ENCODE assay signal across 8 mouse cellular contexts in genomic region chr15:27583042-27583441, GRCm38 (mm10). TPM values are rescaled to one million over a fixed set of nuclear protein-coding genes. Genes with fewer than 3 reads are reported as not detected.
DNase-seq lines count a peak whose midpoint lies in the region; ATAC-seq lines count a peak whose summit lies in the region.
"Had no signal": no experiment of that assay in that cellular context is flagged by ENCODE, and none has a peak within 500 bp of the region (broad histone marks: within the 10 kb centered on the region; RNA-seq: fewer than 3 reads in every experiment).

No protein-coding gene starts in this region.

- H3K36me3 ChIP-seq in liver, embryonic 11.5 days (ENCODE audit: control insufficient read depth, insufficient read depth, low read length), result no peaks in the 10 kb centered on the region; the same call in 1 of the 2 replicates
- H3K36me3 ChIP-seq: lung, embryonic 15.5 days had no signal

- DNase-seq in right cerebral cortex, adult 18-20 months, result peak; percentile 68
- no peak for DNase-seq in right cerebral cortex, postnatal 36 days (ENCODE audit: low spot score in 2 of 2)
- DNase-seq in adrenal gland, adult (ENCODE audit: inconsistent age in 2 of 2, low spot score in 1 of 2), result peak; percentile 72 to 87
- peak; percentile 48 to 68 for DNase-seq in cerebellum, postnatal 25 days
- peak; percentile 25 for DNase-seq in heart, postnatal 25 days (ENCODE audit: low spot score)
- no peak for DNase-seq in liver, embryonic 11.5 days (ENCODE audit: low spot score)
- peak; percentile 56 for DNase-seq in retina, postnatal 1 day

- H3K4me1 ChIP-seq in liver, embryonic 11.5 days (replicated peaks; ENCODE audit: control insufficient read depth, insufficient read depth, low read length), result no peaks in the 10 kb centered on the region
- H3K4me1 ChIP-seq: lung, embryonic 15.5 days had no signal

- H3K9ac ChIP-seq in liver, embryonic 11.5 days (ENCODE audit: low read depth, low read length), result no peak overlapping the region
- H3K9ac ChIP-seq: lung, embryonic 15.5 days had no signal

- no peaks in the 10 kb centered on the region for H3K9me3 ChIP-seq in liver, embryonic 11.5 days (ENCODE audit: control insufficient read depth, low read length)
- H3K9me3 ChIP-seq: lung, embryonic 15.5 days had no signal

- WGBS in liver, embryonic 11.5 days, result 76% methylated on average over 4 of the region's 4 CpGs

- no peak overlapping the region for H3K27ac ChIP-seq in liver, embryonic 11.5 days (ENCODE audit: low read depth, low read length)
- H3K27ac ChIP-seq: lung, embryonic 15.5 days had no signal

- ATAC-seq in liver, embryonic 11.5 days (replicated peaks; ENCODE audit: low FRiP score), result 0 out of 2 replicates have a peak, but pooled peaks have one; percentile 42

- H3K27me3 ChIP-seq in liver, embryonic 11.5 days (replicated peaks; ENCODE audit: control insufficient read depth, insufficient read depth, low read length), result no peaks in the 10 kb centered on the region
- H3K27me3 ChIP-seq: lung, embryonic 15.5 days had no signal

- no peak overlapping the region for H3K4me3 ChIP-seq in liver, embryonic 11.5 days (ENCODE audit: low read depth, low read length)
- H3K4me3 ChIP-seq: lung, embryonic 15.5 days had no signal

- H3K4me2 ChIP-seq in liver, embryonic 11.5 days, result no peak overlapping the region
- H3K4me2 ChIP-seq: lung, embryonic 15.5 days had no signal

- intact Hi-C loops in heart, postnatal 25 days (cut with DNase I), result loop anchor here (1.0 to 5.0 kb wide), 2 partner anchors 76 to 257 kb away; no protein-coding TSS in a partner anchor

RNA-seq across cellular contexts. Expression of gene Otulin, which starts 47.5 kb away (rescaled TPM):
- total RNA-seq in heart, postnatal 25 days (2021), result 10 to 100 TPM; 22.4 to 26.8 TPM
- 45.9 and 47.5 TPM in 2 replicates for polyA plus RNA-seq in liver, embryonic 11.5 days (2014; fragmentation: Nextera tagmentation; extraction: Ambion mirVana)

Comparison
In these comparisons a context has a peak if more than half of its experiments do, and no peak if none do; other contexts are left out.
1. DNase-seq: peak in right cerebral cortex, adult 18-20 months (single experiment), adrenal gland, adult (2 of 2), cerebellum, postnatal 25 days (2 of 2), heart, postnatal 25 days (single experiment) and retina, postnatal 1 day (single experiment); none in right cerebral cortex, postnatal 36 days (0 of 2) and liver, embryonic 11.5 days (single experiment).